Mouse (Mus musculus): ENCODE measurements at regions not wholly inside any gene's neighbourhood (a gene's known extent, or its start where the extent isn't known, plus 50 kb on each side); places are given as distances from the start of the nearest gene placed in this dataset.

GRCm38 (mm10) chr7:90059249-90059628 is 70.8 kb upstream of the Picalm start:
- no peak for DNase-seq (ENCODE audit: low read depth)

DNA sequence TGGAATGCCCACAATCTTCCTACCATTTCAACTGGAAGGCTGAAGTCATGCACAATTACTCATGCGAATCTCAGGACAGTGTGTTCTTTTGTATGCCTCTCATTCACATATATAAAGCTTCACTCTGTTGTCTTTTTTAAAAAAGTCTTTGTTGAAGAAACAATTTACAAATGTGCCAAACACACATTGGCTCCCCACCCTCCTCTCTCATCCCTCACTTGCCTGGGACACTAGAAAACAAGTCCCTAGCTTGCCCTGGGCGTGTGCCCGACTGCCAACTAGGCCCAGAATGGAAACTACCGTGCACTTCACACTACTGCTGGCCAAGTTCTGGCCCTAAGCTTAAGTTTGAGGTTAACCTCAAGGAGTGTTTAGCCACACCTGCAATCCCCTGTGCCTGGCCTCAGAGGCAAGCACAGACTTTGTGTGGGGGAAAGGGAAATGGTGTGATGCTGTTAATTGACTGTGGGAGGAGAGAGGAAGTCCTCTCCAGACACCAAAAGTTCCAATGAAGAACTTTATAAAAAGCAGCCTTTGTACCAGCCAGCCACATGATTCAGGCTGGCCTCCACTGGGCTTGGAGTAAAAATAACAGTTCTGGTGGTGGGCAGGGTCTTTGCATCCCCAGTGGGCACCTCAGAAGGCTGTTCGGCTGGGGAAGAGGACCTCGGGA is 70.2 kb upstream of the Picalm start:
- DNase-seq (ENCODE audit: low read depth) = peak; percentile 66

DNA sequence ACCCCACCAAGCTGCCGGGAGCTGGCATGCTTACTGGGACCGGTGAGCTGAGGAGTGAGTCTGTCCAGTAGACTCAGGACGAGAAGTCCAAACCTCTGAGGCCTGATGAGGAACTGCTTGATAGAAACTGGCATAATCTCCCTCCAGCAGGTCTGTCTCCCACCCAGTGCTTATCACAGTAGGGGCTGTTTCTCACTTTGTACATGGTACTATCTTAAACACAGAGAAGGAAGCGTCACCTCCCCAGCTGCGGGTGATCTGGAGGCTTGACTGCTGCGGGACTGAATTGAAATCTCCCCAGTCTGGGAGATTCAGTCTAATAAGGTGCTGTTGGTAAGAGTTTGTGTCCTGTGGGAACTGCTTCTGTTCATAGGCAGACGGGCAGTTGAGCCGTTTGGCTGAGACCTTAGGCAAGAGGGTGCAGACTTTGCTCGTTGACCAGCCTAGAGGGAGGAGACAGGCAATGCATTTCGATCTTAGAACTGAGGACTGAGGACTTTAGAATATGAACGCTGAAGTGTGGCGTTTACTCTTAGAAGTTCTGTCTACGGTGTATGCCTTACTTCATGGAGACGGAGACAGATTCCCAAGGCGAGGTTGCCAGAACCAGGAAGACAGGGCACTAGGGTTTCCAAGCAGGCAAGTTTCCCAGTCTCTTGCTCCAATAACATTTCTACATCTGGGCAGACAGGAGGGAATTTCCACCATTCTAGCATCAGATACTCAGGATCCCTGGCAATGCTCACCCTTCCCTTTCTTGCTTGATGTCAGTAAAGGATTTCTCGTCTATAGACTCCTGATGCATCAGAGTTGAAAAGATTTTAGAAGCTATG is 69.5 kb upstream of the Picalm start:
- peak; percentile 46 for DNase-seq (ENCODE audit: low read depth)

GRCm38 (mm10) chr7:90061701-90062100 is 68.3 kb upstream of the Picalm start:
- no peak for DNase-seq (ENCODE audit: low read depth)

DNA sequence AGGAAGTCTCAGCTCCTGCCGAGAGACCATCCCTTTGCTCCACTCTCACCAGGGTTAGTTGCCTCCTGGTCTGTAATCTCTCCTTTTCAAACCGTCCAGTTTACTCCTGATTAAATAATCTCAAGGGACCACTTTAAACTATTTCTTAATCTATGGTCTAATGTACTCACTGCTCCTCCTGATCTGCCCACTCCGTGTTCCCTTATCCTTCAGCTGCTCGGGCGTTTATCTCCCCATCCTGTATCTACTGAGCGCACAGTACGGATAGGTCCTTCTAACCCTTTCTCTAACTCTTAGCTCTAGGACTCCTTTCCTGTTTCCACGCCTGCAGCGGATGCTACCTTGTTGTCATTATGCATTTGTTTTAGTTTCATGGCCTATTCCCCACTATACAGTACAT is 67.1 kb upstream of the Picalm start:
- no peak for DNase-seq (ENCODE audit: low read depth)

- no peak for DNase-seq (ENCODE audit: low read depth)
Measured at GRCm38 (mm10) chr7:90064198-90064597, 65.8 kb upstream of the Picalm start.

GRCm38 (mm10) chr7:90065269-90065955 is 64.6 kb upstream of the Picalm start:
- no peak for DNase-seq (ENCODE audit: low read depth)

- no peak for DNase-seq (ENCODE audit: low read depth)
Measured at GRCm38 (mm10) chr7:90066275-90066674, 63.7 kb upstream of the Picalm start.

DNA sequence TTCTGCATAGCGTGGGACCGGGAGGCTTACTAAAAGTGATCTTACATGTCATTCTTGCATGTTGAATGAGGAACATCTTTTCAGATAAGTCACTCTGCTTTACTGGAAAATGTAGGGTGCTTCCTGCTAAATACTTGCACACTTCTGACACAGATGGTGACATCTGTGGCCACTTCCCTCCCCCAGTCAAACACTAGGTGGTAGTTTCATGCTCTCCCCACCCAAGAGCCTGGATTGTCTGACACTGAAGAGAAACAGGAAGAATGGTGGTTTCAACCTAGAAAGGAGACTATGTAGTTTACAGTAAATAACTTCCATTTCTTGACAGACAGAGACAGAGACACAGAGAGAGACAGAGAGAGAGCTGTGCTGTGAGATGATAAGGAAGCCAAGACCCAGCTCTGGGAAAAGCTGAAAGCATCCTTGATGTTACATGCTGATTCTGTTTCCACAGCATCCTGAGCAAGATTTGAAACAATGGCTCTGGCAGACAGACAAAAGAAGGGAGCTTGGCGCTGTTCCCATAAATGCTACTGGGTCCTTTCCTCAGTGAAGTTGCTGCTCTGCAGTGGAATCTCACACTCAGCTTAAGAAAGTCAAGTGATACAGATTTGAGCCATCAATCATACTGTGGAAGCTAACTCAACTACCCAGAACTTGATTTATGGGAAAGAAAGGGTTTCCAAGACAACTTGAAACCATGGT is 61.9 kb upstream of the Picalm start:
- DNase-seq (ENCODE audit: low read depth) = peak; percentile 52

- no peak for DNase-seq (ENCODE audit: low read depth)
Measured at GRCm38 (mm10) chr7:90070267-90070666, 59.7 kb upstream of the Picalm start.

GRCm38 (mm10) chr7:90073865-90074264 is 56.1 kb upstream of the Picalm start:
- DNase-seq (ENCODE audit: low read depth) = no peak

DNA sequence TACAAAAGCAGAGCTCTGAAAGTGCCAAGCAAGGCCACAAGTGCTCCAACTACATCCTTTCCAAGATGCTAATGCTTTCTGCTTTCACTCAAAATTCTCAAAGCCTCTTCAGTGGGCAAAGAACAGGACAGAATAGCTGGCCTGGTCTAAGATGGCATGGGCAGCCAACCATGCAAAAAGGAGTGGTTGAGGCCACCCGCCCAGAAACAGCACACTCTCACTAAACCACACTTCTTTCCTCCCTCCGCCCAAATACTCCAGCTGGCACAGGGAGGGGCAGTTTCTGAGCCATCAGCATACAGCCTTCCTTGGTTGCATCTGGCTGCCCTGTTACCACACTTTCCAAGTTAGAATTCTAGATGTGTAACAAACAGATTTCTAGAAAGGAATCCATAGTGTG is 55.4 kb upstream of the Picalm start:
- no peak for DNase-seq (ENCODE audit: low read depth)

- DNase-seq (ENCODE audit: low read depth) = no peak
Measured at GRCm38 (mm10) chr7:90077565-90077964, 52.4 kb upstream of the Picalm start.

- DNase-seq (ENCODE audit: low read depth) = no peak
Measured at GRCm38 (mm10) chr7:90080083-90080772, 49.8 kb upstream of the Picalm start.
